12 mouse cellular contexts compared by ENCODE assay signal in the genomic region with DNA sequence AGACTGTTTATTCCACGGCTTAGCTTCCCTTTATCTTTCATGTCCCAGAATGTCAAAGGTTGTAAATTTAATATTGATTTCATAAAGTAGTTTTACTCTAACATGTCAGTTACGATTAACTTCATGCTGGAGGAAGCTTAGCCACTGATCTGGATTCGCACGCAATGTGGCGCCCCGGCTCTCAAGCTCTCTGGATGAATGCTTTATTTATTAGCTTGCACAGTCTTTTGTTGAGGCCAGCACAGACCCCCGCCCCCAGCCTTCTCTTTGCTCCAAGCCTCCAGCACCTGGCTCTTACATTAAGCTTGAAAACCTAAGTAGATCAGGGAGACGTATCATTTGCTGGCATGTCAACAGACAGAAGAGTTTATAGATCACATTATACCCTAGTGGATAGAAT.
DNase-seq lines count a peak whose midpoint lies in the region; ATAC-seq lines count a peak whose summit lies in the region.
"Had no signal": no experiment of that assay in that cellular context is flagged by ENCODE, and none has a peak within 500 bp of the region (broad histone marks: within the 10 kb centered on the region; RNA-seq: fewer than 3 reads in every experiment).

No protein-coding gene starts in this region.

- H3K4me1 ChIP-seq in embryonic facial prominence, embryonic 10.5 days: no peaks in the 10 kb centered on the region
- peaks cover 10% of the 10 kb centered on the region for H3K4me1 ChIP-seq in forebrain, embryonic 10.5 days
- H3K4me1 ChIP-seq in hindbrain, embryonic 13.5 days (replicated peaks): peaks cover 4% of the 10 kb centered on the region
- H3K4me1 ChIP-seq in midbrain, embryonic 16.5 days (ENCODE audit: control insufficient read depth, insufficient read depth, low read length): 0 out of 2 replicates have a peak, but pooled peaks cover 2% of the 10 kb centered on the region
- H3K4me1 ChIP-seq: limb, embryonic 15.5 days had no signal

- no peak overlapping the region for H3K4me2 ChIP-seq in hindbrain, embryonic 13.5 days
- peak overlapping the region; percentile 11; the same call in 1 of the 2 replicates for H3K4me2 ChIP-seq in midbrain, embryonic 16.5 days (ENCODE audit: low read length)
- H3K4me2 ChIP-seq: limb, embryonic 15.5 days had no signal

- no peaks in the 10 kb centered on the region for H3K9me3 ChIP-seq in embryonic facial prominence, embryonic 10.5 days
- no peaks in the 10 kb centered on the region for H3K9me3 ChIP-seq in forebrain, embryonic 10.5 days
- H3K9me3 ChIP-seq in hindbrain, embryonic 13.5 days: no peaks in the 10 kb centered on the region
- H3K9me3 ChIP-seq in midbrain, embryonic 16.5 days (replicated peaks; ENCODE audit: control insufficient read depth, low read length, poor library complexity, severe bottlenecking): no peaks in the 10 kb centered on the region
- H3K9me3 ChIP-seq: limb, embryonic 15.5 days had no signal

- no peaks in the 10 kb centered on the region for H3K36me3 ChIP-seq in embryonic facial prominence, embryonic 10.5 days (replicated peaks)
- H3K36me3 ChIP-seq in forebrain, embryonic 10.5 days (replicated peaks): no peaks in the 10 kb centered on the region
- H3K36me3 ChIP-seq in hindbrain, embryonic 13.5 days: no peaks in the 10 kb centered on the region
- H3K36me3 ChIP-seq in midbrain, embryonic 16.5 days (ENCODE audit: control insufficient read depth, insufficient read depth, low read length): no peaks in the 10 kb centered on the region
- H3K36me3 ChIP-seq: limb, embryonic 15.5 days had no signal

- no peaks in the 10 kb centered on the region for H3K27me3 ChIP-seq in embryonic facial prominence, embryonic 10.5 days (replicated peaks; ENCODE audit: low read depth, poor library complexity, severe bottlenecking)
- no peaks in the 10 kb centered on the region for H3K27me3 ChIP-seq in forebrain, embryonic 10.5 days (ENCODE audit: poor library complexity, severe bottlenecking)
- no peaks in the 10 kb centered on the region for H3K27me3 ChIP-seq in hindbrain, embryonic 13.5 days
- no peaks in the 10 kb centered on the region for H3K27me3 ChIP-seq in midbrain, embryonic 16.5 days (ENCODE audit: control insufficient read depth, insufficient read depth, low read depth, low read length)
- H3K27me3 ChIP-seq: CH12.LX had no signal

- ATAC-seq in hindbrain, embryonic 13.5 days (ENCODE audit: low FRiP score): peak; percentile 63
- ATAC-seq in midbrain, embryonic 16.5 days: 0 out of 2 replicates have a peak, but pooled peaks have one; percentile 66
- ATAC-seq in CD4-positive, CD25-positive, alpha-beta regulatory T cell, adult 4 months: no peak
- ATAC-seq: Patski had no signal

- no peak overlapping the region for H3K27ac ChIP-seq in embryonic facial prominence, embryonic 10.5 days (replicated peaks)
- H3K27ac ChIP-seq in forebrain, embryonic 10.5 days: no peak overlapping the region
- no peak overlapping the region for H3K27ac ChIP-seq in hindbrain, embryonic 13.5 days
- no peak overlapping the region for H3K27ac ChIP-seq in midbrain, embryonic 16.5 days (ENCODE audit: low read length)
- H3K27ac ChIP-seq: heart, adult 2 months; limb, embryonic 15.5 days had no signal

- no peak overlapping the region for H3K9ac ChIP-seq in hindbrain, embryonic 13.5 days
- no peak overlapping the region for H3K9ac ChIP-seq in midbrain, embryonic 16.5 days (ENCODE audit: low read depth, low read length)
- H3K9ac ChIP-seq: limb, embryonic 15.5 days had no signal

- peak; percentile 15 for DNase-seq in embryonic facial prominence, embryonic 10.5 days (ENCODE audit: low spot score)
- DNase-seq in forebrain, embryonic 10.5 days (ENCODE audit: extremely low spot score, low spot score): peak; percentile 15
- DNase-seq in cerebellum, postnatal 36 days: no peak
- no peak for DNase-seq in gastrocnemius, adult 18-20 months (ENCODE audit: low spot score)
- DNase-seq: heart, adult 2 months; kidney, adult 18-20 months had no signal

- WGBS in embryonic facial prominence, embryonic 10.5 days: 70% methylated on average over 8 of the region's 8 CpGs
- WGBS in forebrain, embryonic 10.5 days: 61% methylated on average over 8 of the region's 8 CpGs
- 44% methylated on average over 8 of the region's 8 CpGs for WGBS in hindbrain, embryonic 13.5 days
- WGBS in midbrain, embryonic 16.5 days: 20% methylated on average over 8 of the region's 8 CpGs

- H3K4me3 ChIP-seq in embryonic facial prominence, embryonic 10.5 days: no peak overlapping the region
- no peak overlapping the region for H3K4me3 ChIP-seq in forebrain, embryonic 10.5 days
- H3K4me3 ChIP-seq in hindbrain, embryonic 13.5 days: no peak overlapping the region
- no peak overlapping the region for H3K4me3 ChIP-seq in midbrain, embryonic 16.5 days (ENCODE audit: low read depth, low read length)
- H3K4me3 ChIP-seq: heart, adult 2 months; limb, embryonic 15.5 days had no signal

Comparison
In these comparisons a context has a peak if more than half of its experiments do, and no peak if none do; other contexts are left out.
1. DNase-seq: peak in embryonic facial prominence, embryonic 10.5 days (single experiment) and forebrain, embryonic 10.5 days (single experiment); none in cerebellum, postnatal 36 days (0 of 2) and gastrocnemius, adult 18-20 months (single experiment).